Mouse (Mus musculus): Measurements from ENCODE around the gene Rnf38.

GRCm38 (mm10) chr4:44106297-44106821 is 127.2 kb downstream of the Rnf38 start:
- TF ChIP-seq CTCF (IDR thresholded peaks at IDR 0.05 in 2 of 3, conservative IDR thresholded peaks at IDR 0.05 in 1 of 3; ENCODE audit: control insufficient read depth in 1 of 3, insufficient read depth in 1 of 3, low read depth in 2 of 3, low read length in 3 of 3, poor library complexity in 1 of 3, severe bottlenecking in 1 of 3) (no peak), NRF1 (IDR thresholded peaks at IDR 0.05; ENCODE audit: insufficient read depth, low read depth, low read length, poor library complexity, severe bottlenecking) (no peak)

Data from MEL (cell line).